Mouse (Mus musculus) limb, embryonic 13.5 days (tissue): Measurements from ENCODE around the gene Ctdnep1. TPM values are rescaled to one million over a fixed set of nuclear protein-coding genes. Genes with fewer than 3 reads are reported as not detected.
"Not testable (repeated sequence)": the region's sequence is repeated elsewhere in the genome, so short reads cannot be mapped to it uniquely, and the experiment has no call there.

ENCODE experiments used
- ATAC-seq: fragments of 200-750 bp; cut with Nextera tagmentation; 2 replicates; pipeline ENCODE4 v1.8.0; 2017; ENCODE audit warnings: low read depth, moderate number of reproducible peaks, moderate TSS enrichment; ENCODE audit not compliant: low FRiP score
- H3K27ac ChIP-seq: fragments of 300-500 bp; sonication (generic); 2 replicates; pipeline ENCODE4 v1.5.1; 2015; ENCODE audit warnings: inconsistent platforms, mild to moderate bottlenecking, moderate library complexity
- H3K27me3 ChIP-seq: fragments of 300-500 bp; sonication (generic); 2 replicates; pipeline ENCODE4 v1.6.1; 2015; ENCODE audit warnings: mild to moderate bottlenecking, inconsistent platforms
- H3K36me3 ChIP-seq: fragments of 300-500 bp; sonication (generic); 2 replicates; pipeline ENCODE4 v1.6.1; 2015; ENCODE audit warnings: inconsistent platforms, mild to moderate bottlenecking, moderate library complexity
- H3K4me1 ChIP-seq: fragments of 300-500 bp; sonication (generic); 2 replicates; pipeline ENCODE4 v1.6.1; 2015; ENCODE audit warnings: inconsistent platforms
- H3K4me2 ChIP-seq: fragments of 300-500 bp; sonication (generic); replicated peaks from 2 replicates; pipeline ENCODE4 v1.6.1; 2015; ENCODE audit warnings: inconsistent platforms, mild to moderate bottlenecking, moderate library complexity
- H3K4me3 ChIP-seq: fragments of 300-500 bp; sonication (generic); 2 replicates; pipeline ENCODE4 v1.5.1; 2015; ENCODE audit warnings: moderate library complexity, mild to moderate bottlenecking, inconsistent platforms
- H3K9ac ChIP-seq: fragments of 300-500 bp; sonication (generic); 2 replicates; pipeline ENCODE4 v1.6.1; 2015; ENCODE audit warnings: mild to moderate bottlenecking, inconsistent platforms
- H3K9me3 ChIP-seq: fragments of 300-500 bp; sonication (generic); 2 replicates; pipeline ENCODE4 v1.6.1; 2016; ENCODE audit warnings: inconsistent platforms
- WGBS: fragments of 180-500 bp; shearing (Covaris S2); methylation state at CpG from one replicate; pipeline ENCODE4 v1.1.7; 2015; 5-methylcytosine and 5-hydroxymethylcytosine counted together
- polyA plus RNA-seq: library from polyadenylated mRNA; unstranded; fragments of >200 nt; fragmentation: Nextera tagmentation; extraction: Ambion mirVana; gene quantifications from 2 replicates; pipeline ENCODE4 v1.2.1, GENCODE M21; 2015

Ctdnep1 gene
- polyA plus RNA-seq, 1 experiment from 2014 or later = 30.8 TPM

- Histone ChIP-seq H3K4me1 (peaks cover 4% of the 10 kb centered on the region; the same call in 1 of the 2 replicates), H3K4me3 (no peak overlapping the region), H3K9ac (no peak overlapping the region), H3K9me3 (no peaks in the 10 kb centered on the region), H3K27ac (no peak overlapping the region), H3K36me3 (no peaks in the 10 kb centered on the region), H3K4me2 (no peak overlapping the region), H3K27me3 (peaks cover 13% of the 10 kb centered on the region; the same call in 1 of the 2 replicates)
- ATAC-seq = no peak
- WGBS = 65% methylated on average over 11 of the region's 11 CpGs
Observed at GRCm38 (mm10) chr11:69953267-69953915, 27.6 kb upstream of the Ctdnep1 start.

- H3K4me1 ChIP-seq, H3K36me3 ChIP-seq, H3K27ac ChIP-seq, H3K4me3 ChIP-seq, H3K9me3 ChIP-seq, H3K9ac ChIP-seq, H3K4me2 ChIP-seq, ATAC-seq: not testable (repeated sequence)
- WGBS = 79% methylated on average over 4 of the region's 4 CpGs
- peaks cover 26% of the 10 kb centered on the region for H3K27me3 ChIP-seq
Observed at GRCm38 (mm10) chr11:69955618-69956017, 25.3 kb upstream of the Ctdnep1 start.

- Histone ChIP-seq H3K9ac (no peak overlapping the region), H3K4me1 (no peaks in the 10 kb centered on the region), H3K27ac (no peak overlapping the region), H3K9me3 (no peaks in the 10 kb centered on the region), H3K4me2 (no peak overlapping the region), H3K27me3 (peaks cover 27% of the 10 kb centered on the region), H3K36me3 (no peaks in the 10 kb centered on the region), H3K4me3 (no peak overlapping the region)
- WGBS = 79% methylated on average over 1 of the region's 1 CpGs
- no peak for ATAC-seq
Observed at GRCm38 (mm10) chr11:69956218-69956617, 24.7 kb upstream of the Ctdnep1 start.

- H3K36me3 ChIP-seq = no peaks in the 10 kb centered on the region
- 30% methylated on average over 5 of the region's 5 CpGs for WGBS
- H3K27me3 ChIP-seq = peaks cover 62% of the 10 kb centered on the region
- H3K4me1 ChIP-seq = peaks cover 6% of the 10 kb centered on the region; the same call in 1 of the 2 replicates
- H3K4me2 ChIP-seq = no peak overlapping the region
- no peaks in the 10 kb centered on the region for H3K9me3 ChIP-seq
- ATAC-seq = no peak
- H3K9ac ChIP-seq = no peak overlapping the region
- H3K4me3 ChIP-seq = no peak overlapping the region
- no peak overlapping the region for H3K27ac ChIP-seq
Observed at GRCm38 (mm10) chr11:69960616-69961015, 20.3 kb upstream of the Ctdnep1 start.

- no peak overlapping the region for H3K9ac ChIP-seq
- no peaks in the 10 kb centered on the region for H3K9me3 ChIP-seq
- 0 out of 2 replicates have a peak overlapping the region, but pooled peaks have one; percentile 1 for H3K4me3 ChIP-seq
- peaks cover 18% of the 10 kb centered on the region for H3K4me1 ChIP-seq
- H3K4me2 ChIP-seq = no peak overlapping the region
- ATAC-seq = no peak
- no peak overlapping the region for H3K27ac ChIP-seq
- H3K27me3 ChIP-seq = peaks cover 75% of the 10 kb centered on the region
- WGBS = 48% methylated on average over 5 of the region's 5 CpGs
- no peaks in the 10 kb centered on the region for H3K36me3 ChIP-seq
Observed at GRCm38 (mm10) chr11:69961841-69962240, 19.1 kb upstream of the Ctdnep1 start.

- Histone ChIP-seq H3K27me3 (peaks cover 88% of the 10 kb centered on the region), H3K4me1 (peaks cover 20% of the 10 kb centered on the region), H3K9me3 (no peaks in the 10 kb centered on the region), H3K4me2 (peak within 1 kb of the TSS; percentile 71), H3K36me3 (peaks cover 23% of the 10 kb centered on the region), H3K27ac (no peak within 1 kb of the TSS), H3K9ac (no peak within 1 kb of the TSS), H3K4me3 (peak within 1 kb of the TSS; percentile 46)
- 13% methylated on average over 24 of the region's 24 CpGs for WGBS
- no peak for ATAC-seq
Observed at GRCm38 (mm10) chr11:69964650-69965270, 16.2 kb upstream of the Ctdnep1 start, which contains the start of gene Cldn7. Gene Cldn7, plus strand, starts transcription at chr11:69964779.

GRCm38 (mm10) chr11:69965271-69966005 lies 15.5 kb upstream of the Ctdnep1 start:
- Histone ChIP-seq H3K9me3 (no peaks in the 10 kb centered on the region), H3K4me1 (peaks cover 20% of the 10 kb centered on the region), H3K9ac (no peak overlapping the region), H3K27ac (no peak overlapping the region), H3K4me2 (peak overlapping the region; percentile 71), H3K27me3 (peaks cover 84% of the 10 kb centered on the region), H3K36me3 (peaks cover 30% of the 10 kb centered on the region), H3K4me3 (peak overlapping the region; percentile 46)
- WGBS = 2% methylated on average over 49 of the region's 49 CpGs
- ATAC-seq = no peak

GRCm38 (mm10) chr11:69966006-69966859 lies 14.7 kb upstream of the Ctdnep1 start:
- Histone ChIP-seq H3K9me3 (no peaks in the 10 kb centered on the region), H3K4me3 (peak overlapping the region; percentile 46), H3K4me2 (peak overlapping the region; percentile 71), H3K36me3 (peaks cover 34% of the 10 kb centered on the region), H3K4me1 (peaks cover 20% of the 10 kb centered on the region), H3K9ac (peak overlapping the region; percentile 65), H3K27me3 (peaks cover 76% of the 10 kb centered on the region), H3K27ac (no peak overlapping the region)
- WGBS = 2% methylated on average over 58 of the region's 59 CpGs
- ATAC-seq = peak; percentile 51; the same call in 1 of the 2 replicates

GRCm38 (mm10) chr11:69966860-69967517 lies 14.0 kb upstream of the Ctdnep1 start:
- peak overlapping the region; percentile 71 for H3K4me2 ChIP-seq
- no peak overlapping the region for H3K27ac ChIP-seq
- peaks cover 42% of the 10 kb centered on the region for H3K36me3 ChIP-seq
- WGBS = 37% methylated on average over 17 of the region's 17 CpGs
- H3K27me3 ChIP-seq = peaks cover 68% of the 10 kb centered on the region
- no peaks in the 10 kb centered on the region for H3K9me3 ChIP-seq
- H3K4me1 ChIP-seq = peaks cover 20% of the 10 kb centered on the region
- peak overlapping the region; percentile 65 for H3K9ac ChIP-seq
- peak overlapping the region; percentile 46 for H3K4me3 ChIP-seq
- ATAC-seq = no peak

GRCm38 (mm10) chr11:69968793-69969192 lies 12.2 kb upstream of the Ctdnep1 start:
- peaks cover 50% of the 10 kb centered on the region for H3K27me3 ChIP-seq
- WGBS = 85% methylated on average over 4 of the region's 4 CpGs
- peaks cover 60% of the 10 kb centered on the region for H3K36me3 ChIP-seq
- peaks cover 20% of the 10 kb centered on the region for H3K4me1 ChIP-seq
- no peak overlapping the region for H3K4me2 ChIP-seq
- H3K9ac ChIP-seq = no peak overlapping the region
- no peak overlapping the region for H3K27ac ChIP-seq
- ATAC-seq = no peak
- no peaks in the 10 kb centered on the region for H3K9me3 ChIP-seq
- no peak overlapping the region for H3K4me3 ChIP-seq

GRCm38 (mm10) chr11:69970222-69970621 lies 10.7 kb upstream of the Ctdnep1 start:
- H3K27ac ChIP-seq = no peak overlapping the region
- peaks cover 74% of the 10 kb centered on the region for H3K36me3 ChIP-seq
- H3K4me3 ChIP-seq = no peak overlapping the region
- H3K9ac ChIP-seq = no peak overlapping the region
- ATAC-seq = no peak
- H3K4me2 ChIP-seq = no peak overlapping the region
- H3K4me1 ChIP-seq = peaks cover 17% of the 10 kb centered on the region
- 78% methylated on average over 6 of the region's 6 CpGs for WGBS
- H3K27me3 ChIP-seq = peaks cover 36% of the 10 kb centered on the region
- H3K9me3 ChIP-seq = no peaks in the 10 kb centered on the region
